Mouse (Mus musculus) intestine, embryonic 14.5 days (tissue): ENCODE measurements around the gene Hhipl2. TPM values are rescaled to one million over a fixed set of nuclear protein-coding genes. Genes with fewer than 3 reads are reported as not detected.
A peak's percentile ranks its signal among the peaks of the same experiment; 100 is the strongest.
"Not testable (repeated sequence)": the region's sequence is repeated elsewhere in the genome, so short reads cannot be mapped to it uniquely, and the experiment has no call there.

Source experiments
- ATAC-seq: fragments of 200-750 bp; cut with Nextera tagmentation; replicated peaks from 2 replicates; pipeline ENCODE4 v1.8.0; 2017; ENCODE audit warnings: low read depth, moderate number of reproducible peaks, moderate TSS enrichment, moderate library complexity; ENCODE audit not compliant: low FRiP score, low TSS enrichment
- DNase-seq: peaks from one replicate; pipeline ENCODE4 v3.0.0-alpha.2; 2018; ENCODE audit warnings: low spot score
- H3K27ac ChIP-seq: fragments of 300-500 bp; sonication (generic); 2 replicates; pipeline ENCODE4 v1.5.1; 2014; ENCODE audit warnings: low read depth, mild to moderate bottlenecking, control low read depth
- H3K27me3 ChIP-seq: fragments of 300-500 bp; sonication (generic); replicated peaks from 2 replicates; pipeline ENCODE4 v1.6.1; 2014; ENCODE audit warnings: low read length, control low read depth; ENCODE audit not compliant: control insufficient read depth, insufficient read depth
- H3K36me3 ChIP-seq: fragments of 300-500 bp; sonication (generic); 2 replicates; pipeline ENCODE4 v1.6.1; 2014; ENCODE audit warnings: low read length, control low read depth; ENCODE audit not compliant: control insufficient read depth, insufficient read depth
- H3K4me1 ChIP-seq: fragments of 300-500 bp; sonication (generic); replicated peaks from 2 replicates; pipeline ENCODE4 v1.6.1; 2014; ENCODE audit warnings: low read length, control low read depth, mixed read lengths; ENCODE audit not compliant: control insufficient read depth, insufficient read depth
- H3K4me2 ChIP-seq: fragments of 300-500 bp; sonication (generic); 2 replicates; pipeline ENCODE4 v1.6.1; 2014; ENCODE audit warnings: low read length
- H3K4me3 ChIP-seq: fragments of 300-500 bp; sonication (generic); 2 replicates; pipeline ENCODE4 v1.5.1; 2014; ENCODE audit warnings: low read depth, low read length, control low read depth, mixed read lengths
- H3K9ac ChIP-seq: fragments of 300-500 bp; sonication (generic); 2 replicates; pipeline ENCODE4 v1.6.1; 2014; ENCODE audit warnings: mild to moderate bottlenecking, low read length
- H3K9me3 ChIP-seq: fragments of 300-500 bp; sonication (generic); 2 replicates; pipeline ENCODE4 v1.6.1; 2016; ENCODE audit warnings: low read length, control low read depth; ENCODE audit not compliant: control insufficient read depth
- WGBS: fragments of 180-500 bp; shearing (Covaris S2); extraction: QIAGEN DNeasy Blood & Tissue Kit; methylation state at CpG from one replicate; pipeline ENCODE4 v1.1.7; 2014; 5-methylcytosine and 5-hydroxymethylcytosine counted together
- polyA plus RNA-seq: library from polyadenylated mRNA; unstranded; fragments of >200 nt; fragmentation: Nextera tagmentation; extraction: Ambion mirVana; gene quantifications from 2 replicates; pipeline ENCODE4 v1.2.1, GENCODE M21; 2014

The Hhipl2 gene
- polyA plus RNA-seq = 0.48 and 0.65 TPM in 2 replicates

GRCm38 (mm10) chr1:183417873-183418272, at the start of gene Hhipl2:
Hhipl2 (plus strand) TSS chr1:183418215.
- Histone ChIP-seq H3K4me3 (no peak within 1 kb of the TSS), H3K36me3 (no peaks in the 10 kb centered on the region), H3K27ac (no peak within 1 kb of the TSS), H3K4me2 (no peak within 1 kb of the TSS), H3K4me1 (no peaks in the 10 kb centered on the region), H3K9ac (no peak within 1 kb of the TSS), H3K27me3 (no peaks in the 10 kb centered on the region), H3K9me3 (no peaks in the 10 kb centered on the region)
- DNase-seq (no peak), ATAC-seq (no peak)
- WGBS = 67% methylated on average over 12 of the region's 12 CpGs

- Histone ChIP-seq H3K27me3 (no peaks in the 10 kb centered on the region), H3K4me2 (peak overlapping the region; percentile 82), H3K4me1 (peaks cover 17% of the 10 kb centered on the region), H3K36me3 (peaks cover 18% of the 10 kb centered on the region), H3K9me3 (no peaks in the 10 kb centered on the region), H3K4me3 (peak overlapping the region; percentile 66), H3K9ac (peak overlapping the region; percentile 76), H3K27ac (no peak overlapping the region; the same call in 1 of the 2 replicates)
- whole genome bisulfite sequencing = under 1% methylated on average over 56 of the region's 56 CpGs
- DNase-seq (peak; percentile 53), ATAC-seq (peak; percentile 71; the same call in 1 of the 2 replicates)
Measured at GRCm38 (mm10) chr1:183368601-183369400, 49.2 kb upstream of the Hhipl2 start.

DNA sequence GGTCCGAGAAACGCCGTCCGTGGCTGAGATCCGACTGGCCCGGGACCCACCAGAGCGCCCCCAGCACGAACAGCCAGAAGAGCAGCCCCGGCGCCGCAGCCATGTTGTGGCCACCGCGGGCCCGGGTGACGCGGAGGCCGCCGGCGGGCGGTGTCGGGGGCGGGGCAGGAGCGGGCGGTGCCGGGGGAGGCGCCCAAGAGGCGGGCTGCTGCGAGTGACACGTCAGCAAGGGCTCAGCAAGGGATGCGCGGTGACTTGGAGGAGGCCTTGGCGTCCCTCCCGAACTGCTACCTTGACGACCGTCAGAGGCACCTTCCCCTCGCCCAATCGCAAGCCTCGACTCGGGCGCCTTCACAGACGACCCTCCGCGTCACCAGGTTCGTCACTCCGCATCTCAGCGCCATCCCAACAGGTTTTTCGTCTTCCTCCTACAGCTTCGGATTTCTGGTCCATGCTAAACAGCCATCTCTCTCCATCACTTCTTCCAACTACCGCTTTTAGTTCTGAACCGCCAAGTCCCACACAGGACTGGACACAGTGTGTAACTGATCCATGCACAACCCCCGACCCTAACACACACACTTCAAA, 48.5 kb upstream of the Hhipl2 start, which contains the start of gene Mia3:
TSS of gene Mia3 (minus strand) at position 127 of the 588 bp plus-strand sequence.
- DNase-seq (peak; percentile 92), ATAC-seq (peak; percentile 97)
- peak within 1 kb of the TSS; percentile 40 for H3K27ac ChIP-seq
- peak within 1 kb of the TSS; percentile 76 for H3K9ac ChIP-seq
- WGBS = under 1% methylated on average over 51 of the region's 51 CpGs
- peak within 1 kb of the TSS; percentile 82 for H3K4me2 ChIP-seq
- peaks cover 11% of the 10 kb centered on the region for H3K36me3 ChIP-seq
- H3K4me1 ChIP-seq = peaks cover 17% of the 10 kb centered on the region
- H3K27me3 ChIP-seq = no peaks in the 10 kb centered on the region
- H3K9me3 ChIP-seq = no peaks in the 10 kb centered on the region
- H3K4me3 ChIP-seq = peak within 1 kb of the TSS; percentile 66

DNA sequence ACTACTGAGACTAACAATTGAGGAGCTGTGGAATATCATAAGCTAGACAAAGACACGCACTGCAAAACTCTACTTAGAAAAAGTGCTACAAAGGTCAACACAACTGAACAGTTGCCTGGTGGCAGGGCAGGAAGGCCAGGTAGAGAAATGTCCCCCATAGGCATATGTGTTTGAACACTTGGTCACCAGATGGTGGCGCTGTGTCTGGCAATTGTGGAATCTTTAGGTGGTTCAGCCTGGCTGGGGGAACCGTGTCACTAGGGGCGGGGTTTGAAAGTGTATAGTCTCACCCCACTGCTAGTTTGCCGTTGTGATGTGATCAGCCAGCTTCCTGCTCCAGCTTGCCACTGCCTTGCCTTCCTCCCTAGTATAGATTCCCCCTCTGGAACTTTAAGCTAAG, 43.3 kb upstream of the Hhipl2 start:
- DNase-seq (no peak), ATAC-seq (no peak)
- Histone ChIP-seq H3K9me3 (0 out of 2 replicates have a peak, but pooled peaks cover 3% of the 10 kb centered on the region), H3K9ac (no peak overlapping the region), H3K4me3 (no peak overlapping the region), H3K4me1 (peaks cover 5% of the 10 kb centered on the region; the same call in 1 of the 2 replicates), H3K27me3 (no peaks in the 10 kb centered on the region), H3K4me2 (no peak overlapping the region), H3K36me3 (no peaks in the 10 kb centered on the region), H3K27ac (no peak overlapping the region)
- 76% methylated on average over 5 of the region's 5 CpGs for WGBS

- no peak for ATAC-seq
- no peak overlapping the region for H3K27ac ChIP-seq
- 77% methylated on average over 4 of the region's 4 CpGs for WGBS
Measured at GRCm38 (mm10) chr1:183377045-183377444, 41.0 kb upstream of the Hhipl2 start.

DNA sequence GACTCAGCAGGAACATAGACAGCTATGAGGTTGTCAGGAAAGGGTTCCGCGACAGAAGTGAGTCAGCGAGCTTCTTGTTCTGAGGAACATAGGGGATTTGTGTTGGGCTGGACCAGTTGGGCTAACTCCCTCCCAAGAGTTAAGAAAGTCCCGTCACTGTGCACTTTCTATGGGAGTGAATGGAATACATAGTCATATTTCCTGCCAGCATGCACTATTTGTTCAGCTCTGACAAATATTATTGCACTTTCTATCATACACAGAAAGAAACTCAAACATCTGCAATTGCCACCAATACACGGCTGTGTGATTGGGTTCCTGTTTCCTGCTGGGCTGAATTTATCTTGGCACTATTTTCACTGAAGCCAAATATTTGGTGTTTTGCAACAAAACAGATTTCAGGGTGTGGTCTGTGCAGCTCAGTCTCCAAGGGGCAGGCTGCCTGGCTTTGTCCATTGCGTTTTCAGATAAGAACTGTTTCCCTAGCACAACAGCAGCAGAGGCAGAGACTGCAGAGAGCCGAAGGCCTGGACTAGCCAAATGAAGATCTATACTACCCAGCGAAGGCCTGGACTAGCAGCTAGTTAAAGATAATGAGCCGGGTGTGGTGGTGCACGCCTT, 39.6 kb upstream of the Hhipl2 start:
- Histone ChIP-seq H3K4me3 (no peak overlapping the region), H3K4me2 (no peak overlapping the region), H3K4me1 (no peaks in the 10 kb centered on the region), H3K9me3 (0 out of 2 replicates have a peak, but pooled peaks cover 3% of the 10 kb centered on the region), H3K27me3 (no peaks in the 10 kb centered on the region; the same call in 1 of the 2 replicates), H3K36me3 (no peaks in the 10 kb centered on the region), H3K9ac (no peak overlapping the region), H3K27ac (no peak overlapping the region)
- no peak for ATAC-seq
- 83% methylated on average over 10 of the region's 10 CpGs for WGBS
- no peak for DNase-seq

More at GRCm38 (mm10) chr1:183377045-183377444, 41.0 kb upstream of the Hhipl2 start:
- Histone ChIP-seq H3K4me1 (no peaks in the 10 kb centered on the region), H3K4me3 (no peak overlapping the region), H3K9me3 (0 out of 2 replicates have a peak, but pooled peaks cover 3% of the 10 kb centered on the region), H3K9ac (no peak overlapping the region), H3K27me3 (no peaks in the 10 kb centered on the region), H3K4me2 (no peak overlapping the region), H3K36me3 (no peaks in the 10 kb centered on the region)
- no peak for DNase-seq

GRCm38 (mm10) chr1:183379376-183379775, 38.6 kb upstream of the Hhipl2 start:
- DNase-seq, H3K4me1 ChIP-seq, H3K4me2 ChIP-seq, H3K27ac ChIP-seq, H3K9me3 ChIP-seq, H3K4me3 ChIP-seq, ATAC-seq, H3K27me3 ChIP-seq, H3K9ac ChIP-seq, H3K36me3 ChIP-seq: not testable (repeated sequence)
- 89% methylated on average over 3 of the region's 3 CpGs for WGBS

DNA sequence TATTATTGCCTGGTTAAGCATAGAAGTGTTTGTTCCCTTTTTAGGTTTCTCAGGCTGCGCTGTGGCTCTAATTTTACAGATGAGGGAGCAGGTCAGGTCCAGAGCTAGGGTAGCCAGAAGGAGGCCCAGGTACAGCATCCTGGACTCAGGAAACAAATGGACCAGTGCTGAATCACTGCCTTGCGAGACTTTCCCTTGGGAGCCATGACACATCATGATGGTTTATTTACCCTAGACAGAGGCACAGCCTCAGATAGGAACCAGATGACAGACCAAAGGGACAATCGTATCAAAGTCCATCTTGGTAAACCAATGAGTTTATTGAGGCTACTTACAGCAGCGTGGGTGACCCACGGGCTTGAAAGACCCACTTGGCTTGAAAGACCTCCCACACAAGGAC, 36.2 kb upstream of the Hhipl2 start:
- peaks cover 10% of the 10 kb centered on the region for H3K27me3 ChIP-seq
- no peak overlapping the region for H3K4me2 ChIP-seq
- ATAC-seq (no peak), DNase-seq (no peak)
- 70% methylated on average over 5 of the region's 5 CpGs for WGBS
- H3K4me1 ChIP-seq = no peaks in the 10 kb centered on the region
- H3K36me3 ChIP-seq = no peaks in the 10 kb centered on the region
- H3K9ac ChIP-seq = no peak overlapping the region
- no peak overlapping the region for H3K4me3 ChIP-seq
- no peak overlapping the region for H3K27ac ChIP-seq
- no peaks in the 10 kb centered on the region for H3K9me3 ChIP-seq
